Mouse (Mus musculus): ENCODE results near the gene Ajap1. TPM values are rescaled to one million over a fixed set of nuclear protein-coding genes. Genes with fewer than 3 reads are reported as not detected.

Gene Ajap1
- polyA plus RNA-seq, 1 experiment from 2014 or later, result 8.6 TPM

GRCm38 (mm10) chr4:153387478-153387877, 95.1 kb downstream of the Ajap1 start:
- WGBS, result 91% methylated on average over 12 of the region's 12 CpGs
- Histone ChIP-seq H3K4me1 (replicated peaks) (peaks cover 11% of the 10 kb centered on the region), H3K36me3 (0 out of 2 replicates have a peak, but pooled peaks cover 9% of the 10 kb centered on the region), H3K4me3 (replicated peaks) (no peak overlapping the region), H3K4me2 (replicated peaks) (no peak overlapping the region), H3K9me3 (no peaks in the 10 kb centered on the region), H3K27ac (no peak overlapping the region), H3K27me3 (no peaks in the 10 kb centered on the region), H3K9ac (replicated peaks) (no peak overlapping the region)
- ATAC-seq, result no peak

- Histone ChIP-seq H3K4me1 (replicated peaks) (peaks cover 34% of the 10 kb centered on the region), H3K4me2 (replicated peaks) (no peak overlapping the region), H3K4me3 (replicated peaks) (no peak overlapping the region), H3K27ac (no peak overlapping the region), H3K27me3 (no peaks in the 10 kb centered on the region), H3K9me3 (no peaks in the 10 kb centered on the region), H3K36me3 (0 out of 2 replicates have a peak, but pooled peaks cover 9% of the 10 kb centered on the region), H3K9ac (replicated peaks) (no peak overlapping the region)
- no peak for ATAC-seq
- 42% methylated on average over 7 of the region's 7 CpGs for WGBS
Observed at GRCm38 (mm10) chr4:153381433-153381832, 101.2 kb downstream of the Ajap1 start.

- H3K9ac ChIP-seq (replicated peaks), result no peak overlapping the region
- WGBS, result 69% methylated on average over 10 of the region's 10 CpGs
- H3K4me2 ChIP-seq (replicated peaks), result no peak overlapping the region
- H3K9me3 ChIP-seq, result no peaks in the 10 kb centered on the region
- H3K27ac ChIP-seq, result no peak overlapping the region
- 0 out of 2 replicates have a peak, but pooled peaks cover 9% of the 10 kb centered on the region for H3K36me3 ChIP-seq
- H3K27me3 ChIP-seq, result no peaks in the 10 kb centered on the region
- no peak overlapping the region for H3K4me3 ChIP-seq (replicated peaks)
- ATAC-seq, result no peak
- H3K4me1 ChIP-seq (replicated peaks), result peaks cover 34% of the 10 kb centered on the region
Observed at GRCm38 (mm10) chr4:153380885-153381284, 101.7 kb downstream of the Ajap1 start.

- Histone ChIP-seq H3K4me2 (replicated peaks) (no peak overlapping the region), H3K36me3 (0 out of 2 replicates have a peak, but pooled peaks cover 4% of the 10 kb centered on the region), H3K4me1 (replicated peaks) (peaks cover 23% of the 10 kb centered on the region), H3K9ac (replicated peaks) (no peak overlapping the region), H3K4me3 (replicated peaks) (no peak overlapping the region), H3K27ac (no peak overlapping the region), H3K9me3 (no peaks in the 10 kb centered on the region), H3K27me3 (no peaks in the 10 kb centered on the region)
- 21% methylated on average over 6 of the region's 6 CpGs for WGBS
- peak; percentile 31; the same call in 1 of the 2 replicates for ATAC-seq
Observed at GRCm38 (mm10) chr4:153377981-153378380, 104.6 kb downstream of the Ajap1 start.

GRCm38 (mm10) chr4:153374233-153374632, 108.4 kb downstream of the Ajap1 start:
- no peak overlapping the region for H3K4me3 ChIP-seq (replicated peaks)
- no peak overlapping the region for H3K27ac ChIP-seq
- no peak overlapping the region for H3K4me2 ChIP-seq (replicated peaks)
- no peaks in the 10 kb centered on the region for H3K9me3 ChIP-seq
- H3K36me3 ChIP-seq, result no peaks in the 10 kb centered on the region
- 81% methylated on average over 6 of the region's 6 CpGs for WGBS
- H3K4me1 ChIP-seq (replicated peaks), result peaks cover 11% of the 10 kb centered on the region; the same call in 1 of the 2 replicates
- H3K9ac ChIP-seq (replicated peaks), result no peak overlapping the region
- H3K27me3 ChIP-seq, result no peaks in the 10 kb centered on the region
- no peak for ATAC-seq

- no peak overlapping the region for H3K4me3 ChIP-seq (replicated peaks)
- H3K27me3 ChIP-seq, result no peaks in the 10 kb centered on the region
- H3K9ac ChIP-seq (replicated peaks), result no peak overlapping the region
- WGBS, result 92% methylated on average over 14 of the region's 14 CpGs
- ATAC-seq, result no peak
- no peaks in the 10 kb centered on the region for H3K36me3 ChIP-seq
- H3K4me1 ChIP-seq (replicated peaks), result peaks cover 10% of the 10 kb centered on the region; the same call in 1 of the 2 replicates
- H3K27ac ChIP-seq, result no peak overlapping the region
- no peaks in the 10 kb centered on the region for H3K9me3 ChIP-seq
- H3K4me2 ChIP-seq (replicated peaks), result no peak overlapping the region
Observed at GRCm38 (mm10) chr4:153373125-153373524, 109.5 kb downstream of the Ajap1 start.

GRCm38 (mm10) chr4:153368620-153369159, 113.9 kb downstream of the Ajap1 start:
- H3K4me2 ChIP-seq (replicated peaks), result no peak overlapping the region
- H3K4me3 ChIP-seq (replicated peaks), result no peak overlapping the region
- WGBS, result 70% methylated on average over 10 of the region's 10 CpGs
- no peaks in the 10 kb centered on the region for H3K36me3 ChIP-seq
- no peak for ATAC-seq
- H3K27ac ChIP-seq, result 0 out of 2 replicates have a peak overlapping the region, but pooled peaks have one; percentile 30
- H3K4me1 ChIP-seq (replicated peaks), result 0 out of 2 replicates have a peak, but pooled peaks cover 2% of the 10 kb centered on the region
- no peaks in the 10 kb centered on the region for H3K9me3 ChIP-seq
- H3K27me3 ChIP-seq, result no peaks in the 10 kb centered on the region
- H3K9ac ChIP-seq (replicated peaks), result no peak overlapping the region

GRCm38 (mm10) chr4:153360868-153361545, 121.6 kb downstream of the Ajap1 start:
- no peak overlapping the region for H3K9ac ChIP-seq (replicated peaks)
- H3K4me3 ChIP-seq (replicated peaks), result no peak overlapping the region
- no peaks in the 10 kb centered on the region for H3K27me3 ChIP-seq
- peaks cover 19% of the 10 kb centered on the region for H3K4me1 ChIP-seq (replicated peaks)
- ATAC-seq, result no peak
- H3K9me3 ChIP-seq, result no peaks in the 10 kb centered on the region
- H3K4me2 ChIP-seq (replicated peaks), result no peak overlapping the region
- WGBS, result 64% methylated on average over 13 of the region's 13 CpGs
- no peaks in the 10 kb centered on the region for H3K36me3 ChIP-seq
- no peak overlapping the region for H3K27ac ChIP-seq

GRCm38 (mm10) chr4:153358243-153358550, 124.4 kb downstream of the Ajap1 start:
- peak overlapping the region; percentile 30; the same call in 1 of the 2 replicates for H3K27ac ChIP-seq
- WGBS, result 39% methylated on average over 7 of the region's 7 CpGs
- H3K4me3 ChIP-seq (replicated peaks), result no peak overlapping the region
- peaks cover 17% of the 10 kb centered on the region for H3K4me1 ChIP-seq (replicated peaks)
- H3K27me3 ChIP-seq, result no peaks in the 10 kb centered on the region
- no peak overlapping the region for H3K4me2 ChIP-seq (replicated peaks)
- H3K9ac ChIP-seq (replicated peaks), result no peak overlapping the region
- H3K36me3 ChIP-seq, result no peaks in the 10 kb centered on the region
- ATAC-seq, result peak; percentile 60; the same call in 1 of the 2 replicates
- H3K9me3 ChIP-seq, result no peaks in the 10 kb centered on the region

- Histone ChIP-seq H3K4me2 (replicated peaks) (no peak overlapping the region), H3K27me3 (no peaks in the 10 kb centered on the region), H3K9me3 (no peaks in the 10 kb centered on the region), H3K4me1 (replicated peaks) (peaks cover 17% of the 10 kb centered on the region), H3K9ac (replicated peaks) (no peak overlapping the region), H3K36me3 (no peaks in the 10 kb centered on the region), H3K27ac (peak overlapping the region; percentile 30; the same call in 1 of the 2 replicates), H3K4me3 (replicated peaks) (no peak overlapping the region)
- ATAC-seq, result peak; percentile 37; the same call in 1 of the 2 replicates
- 61% methylated on average over 9 of the region's 9 CpGs for WGBS
Observed at GRCm38 (mm10) chr4:153357539-153358242, 124.9 kb downstream of the Ajap1 start.

GRCm38 (mm10) chr4:153356236-153356635, 126.4 kb downstream of the Ajap1 start:
- Histone ChIP-seq H3K36me3 (no peaks in the 10 kb centered on the region), H3K4me2 (replicated peaks) (no peak overlapping the region), H3K4me3 (replicated peaks) (no peak overlapping the region), H3K27me3 (no peaks in the 10 kb centered on the region), H3K9ac (replicated peaks) (no peak overlapping the region), H3K9me3 (no peaks in the 10 kb centered on the region), H3K27ac (no peak overlapping the region), H3K4me1 (replicated peaks) (peaks cover 12% of the 10 kb centered on the region)
- WGBS, result 94% methylated on average over 4 of the region's 4 CpGs
- no peak for ATAC-seq

GRCm38 (mm10) chr4:153344999-153345398, 137.6 kb downstream of the Ajap1 start:
- WGBS, result 95% methylated on average over 3 of the region's 3 CpGs
- ATAC-seq, result no peak
- Histone ChIP-seq H3K9ac (replicated peaks) (no peak overlapping the region), H3K9me3 (no peaks in the 10 kb centered on the region), H3K4me1 (replicated peaks) (peaks cover 10% of the 10 kb centered on the region), H3K4me2 (replicated peaks) (no peak overlapping the region), H3K4me3 (replicated peaks) (no peak overlapping the region), H3K36me3 (no peaks in the 10 kb centered on the region), H3K27ac (no peak overlapping the region), H3K27me3 (no peaks in the 10 kb centered on the region)
